Mouse (Mus musculus) C2C12 (cell line): ENCODE results near the gene Fam71f2. TPM values are rescaled to one million over a fixed set of nuclear protein-coding genes. Genes with fewer than 3 reads are reported as not detected.

Experiments used
- H3K27me3 ChIP-seq: one replicate; pipeline ENCODE4 v1.6.1; 2011; ENCODE audit not compliant: control insufficient read depth, insufficient read depth, insufficient read length
- H3K36me3 ChIP-seq: one replicate; pipeline ENCODE4 v1.6.1; 2011; ENCODE audit not compliant: control insufficient read depth, insufficient read depth
- H3K4me3 ChIP-seq: one replicate; pipeline ENCODE4 v1.5.1; 2011; ENCODE audit warnings: mild to moderate bottlenecking, control low read depth; ENCODE audit not compliant: poor library complexity, insufficient read depth, severe bottlenecking
- H3K79me2 ChIP-seq: one replicate; pipeline ENCODE4 v1.6.1; 2011; ENCODE audit not compliant: control insufficient read depth, insufficient read depth
- H3K79me3 ChIP-seq: one replicate; pipeline ENCODE4 v1.6.1; 2011; ENCODE audit warnings: low read depth, control low read depth
- H3ac ChIP-seq: one replicate; pipeline ENCODE3; 2011; ENCODE audit warnings: low read depth; ENCODE audit not compliant: control insufficient read depth, insufficient read length
- CEBPB ChIP-seq: IDR thresholded peaks from one replicate; pipeline ENCODE4 v1.6.1; 2011; ENCODE audit warnings: low read depth, mild to moderate bottlenecking, control low read depth, moderate library complexity
- CTCF ChIP-seq: IDR thresholded peaks from one replicate; pipeline ENCODE4 v1.5.1; 2011; ENCODE audit not compliant: control insufficient read depth, insufficient read depth, insufficient read length
- FOSL1 ChIP-seq: IDR thresholded peaks from one replicate; pipeline ENCODE4 v1.8.0; 2011; ENCODE audit warnings: mild to moderate bottlenecking, low read length; ENCODE audit not compliant: poor library complexity, insufficient read depth, severe bottlenecking
- MAX ChIP-seq: IDR thresholded peaks from one replicate; pipeline ENCODE4 v1.6.1; 2011; ENCODE audit warnings: mild to moderate bottlenecking, control low read depth
- MYOD1 ChIP-seq: IDR thresholded peaks from one replicate; pipeline ENCODE4 v1.6.1; 2011; ENCODE audit warnings: low read depth; ENCODE audit not compliant: control insufficient read depth, insufficient read length
- MYOG ChIP-seq: IDR thresholded peaks from one replicate; pipeline ENCODE4 v1.6.1; 2011; ENCODE audit not compliant: control insufficient read depth, insufficient read length; ENCODE audit errors: extremely low read depth
- USF1 ChIP-seq: IDR thresholded peaks from one replicate; pipeline ENCODE4 v1.6.1; 2011; ENCODE audit warnings: low read depth, mild to moderate bottlenecking, control low read depth, moderate library complexity
- polyA plus RNA-seq: library from polyadenylated mRNA; unstranded; fragments of >200 nt; fragmentation: generic; extraction: Trizol; gene quantifications from one replicate; pipeline ENCODE4 v1.2.1, GENCODE M21; 2012; ENCODE audit warnings: missing spikeins

Fam71f2 gene
- polyA plus RNA-seq, 1 experiment, result 0.19 TPM

DNA sequence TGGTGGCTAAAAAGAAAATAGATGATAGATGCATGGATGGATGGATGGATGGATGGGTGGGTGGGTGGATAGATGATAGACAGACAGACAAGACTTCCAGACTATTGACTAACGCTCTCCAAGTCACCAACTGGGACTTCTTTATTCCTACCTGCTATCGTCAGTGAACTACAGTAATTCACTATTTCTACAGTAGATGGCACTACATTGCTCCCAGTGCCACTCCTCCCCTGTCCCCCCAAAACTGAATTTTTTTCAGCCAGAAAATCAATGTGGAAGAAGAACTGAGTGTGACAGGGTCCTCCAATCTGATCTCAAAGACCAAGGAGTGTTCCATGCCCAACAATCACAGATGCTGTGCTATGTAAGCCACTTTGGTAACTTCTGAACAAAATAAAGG lies 37.7 kb upstream of the Fam71f2 start:
- Histone ChIP-seq H3K79me2 (no peaks in the 10 kb centered on the region), H3K4me3 (no peak overlapping the region), H3K79me3 (no peaks in the 10 kb centered on the region), H3K27me3 (no peaks in the 10 kb centered on the region), H3ac (no peak overlapping the region), H3K36me3 (no peaks in the 10 kb centered on the region)
- TF ChIP-seq MYOG, result no peak

DNA sequence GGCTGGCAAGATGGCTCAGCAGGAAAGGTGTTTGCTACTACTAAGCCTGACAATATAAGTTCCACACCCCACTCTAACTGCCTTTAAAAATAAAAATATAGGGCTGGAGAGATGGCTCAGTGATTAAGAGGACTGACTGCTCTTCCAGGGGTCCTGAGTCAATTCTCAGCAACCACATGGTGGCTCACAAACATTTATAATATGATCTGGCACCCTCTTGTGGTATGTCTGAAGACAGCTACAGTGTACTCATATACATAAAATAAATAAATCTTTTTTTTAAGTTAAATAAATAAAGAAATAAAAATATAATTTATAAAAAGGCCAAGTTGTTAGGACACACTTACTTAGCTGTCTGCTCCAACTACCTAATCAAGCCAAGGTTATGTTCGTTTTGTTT lies 37.1 kb upstream of the Fam71f2 start:
- Histone ChIP-seq H3K79me3 (no peaks in the 10 kb centered on the region), H3K79me2 (no peaks in the 10 kb centered on the region), H3K27me3 (no peaks in the 10 kb centered on the region), H3K36me3 (no peaks in the 10 kb centered on the region), H3ac (no peak overlapping the region), H3K4me3 (no peak overlapping the region)
- no peak for TF ChIP-seq MYOG
- no peak for TF ChIP-seq FOSL1

DNA sequence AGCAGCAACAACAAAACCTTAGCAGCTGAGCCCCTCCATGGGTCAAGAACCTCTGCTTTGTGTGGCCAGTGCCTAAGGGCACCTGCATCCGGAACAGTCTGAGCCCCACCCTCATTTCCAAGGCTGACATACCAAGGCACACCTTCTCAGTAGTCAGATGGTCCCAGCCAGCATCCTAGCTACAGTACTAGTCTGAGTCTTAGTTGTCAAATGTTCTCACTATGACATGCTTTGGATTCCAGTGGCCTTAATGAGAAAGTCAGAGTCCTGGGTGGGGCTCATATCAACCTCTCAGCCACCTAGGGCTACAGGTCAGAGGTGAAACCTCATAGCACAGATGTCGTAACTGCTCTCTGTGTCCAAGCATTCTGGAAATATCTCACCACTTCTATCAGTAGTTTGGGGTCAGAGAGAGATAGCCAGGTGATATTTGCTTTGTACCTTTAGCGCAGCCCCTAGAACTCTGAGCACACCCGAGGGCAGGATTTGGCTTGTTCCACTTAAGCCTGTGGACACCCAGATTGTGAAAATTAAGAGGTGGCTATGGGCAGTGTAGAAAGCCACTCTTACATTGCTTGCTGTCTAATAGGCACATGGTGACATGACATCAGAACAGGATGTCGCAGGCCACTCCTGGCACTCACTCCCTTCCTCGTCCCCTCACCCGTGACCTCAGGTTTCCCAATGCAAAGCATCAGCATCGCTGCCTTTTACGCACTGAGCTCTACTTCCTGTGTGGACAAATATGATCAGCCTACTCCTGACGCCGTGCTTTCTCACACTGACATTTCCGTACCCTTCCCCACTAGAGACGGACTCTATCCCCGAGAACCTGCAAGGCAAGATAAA lies 33.9 kb upstream of the Fam71f2 start:
- H3ac ChIP-seq, result no peak overlapping the region
- no peaks in the 10 kb centered on the region for H3K79me3 ChIP-seq
- TF ChIP-seq MYOD1, result no peak
- peak; percentile 50 for TF ChIP-seq CEBPB
- no peak for TF ChIP-seq USF1
- TF ChIP-seq MAX, result no peak
- TF ChIP-seq FOSL1, result no peak
- H3K36me3 ChIP-seq, result no peaks in the 10 kb centered on the region
- no peaks in the 10 kb centered on the region for H3K27me3 ChIP-seq
- H3K4me3 ChIP-seq, result no peak overlapping the region
- no peaks in the 10 kb centered on the region for H3K79me2 ChIP-seq

DNA sequence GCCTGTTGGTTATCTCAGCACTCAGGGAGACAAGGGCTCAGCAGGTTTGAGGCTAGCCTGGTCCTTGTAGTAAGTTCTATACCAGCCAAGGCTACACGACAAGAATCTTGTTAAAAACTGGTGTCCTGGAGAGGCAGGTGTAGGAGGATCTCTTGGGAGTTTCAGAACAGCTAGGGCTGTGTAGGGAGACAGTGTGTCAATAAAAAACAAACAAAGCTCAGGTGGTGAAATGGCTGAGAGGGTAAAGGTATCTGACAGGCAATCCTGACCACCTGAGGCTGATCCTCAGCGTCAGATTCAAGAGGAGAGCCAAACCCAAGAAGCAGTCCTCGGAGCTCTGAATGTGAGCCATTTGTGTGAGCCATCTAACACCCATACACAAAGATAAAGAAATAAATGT lies 33.2 kb upstream of the Fam71f2 start:
- Histone ChIP-seq H3K36me3 (no peaks in the 10 kb centered on the region), H3K4me3 (no peak overlapping the region), H3K79me2 (no peaks in the 10 kb centered on the region), H3K27me3 (no peaks in the 10 kb centered on the region), H3K79me3 (no peaks in the 10 kb centered on the region), H3ac (no peak overlapping the region)
- no peak for TF ChIP-seq USF1

DNA sequence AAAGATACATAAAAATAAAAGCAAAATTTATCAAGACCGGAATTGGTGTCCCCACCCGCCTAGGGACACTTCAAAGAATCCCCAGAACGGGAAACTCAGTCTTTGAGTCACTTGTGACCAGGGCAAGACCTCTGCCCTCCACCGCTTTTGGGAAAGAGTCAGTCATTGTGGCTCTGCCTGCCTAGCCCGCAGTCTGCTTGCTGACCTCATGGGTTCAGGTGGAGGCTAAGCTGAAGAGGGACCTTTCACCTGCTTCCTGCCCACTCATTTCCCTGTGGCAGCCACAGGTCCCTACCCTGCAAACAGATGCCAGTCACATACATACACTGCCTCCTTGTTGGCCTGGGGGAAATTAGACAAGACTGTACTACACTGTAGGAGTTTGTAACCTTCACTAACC lies 32.8 kb upstream of the Fam71f2 start:
- Histone ChIP-seq H3ac (no peak overlapping the region), H3K27me3 (no peaks in the 10 kb centered on the region), H3K79me3 (no peaks in the 10 kb centered on the region), H3K4me3 (no peak overlapping the region), H3K79me2 (no peaks in the 10 kb centered on the region), H3K36me3 (no peaks in the 10 kb centered on the region)
- TF ChIP-seq MYOD1, result no peak
- TF ChIP-seq USF1, result no peak
- no peak for TF ChIP-seq CEBPB
- TF ChIP-seq MYOG, result no peak
- no peak for TF ChIP-seq FOSL1
- no peak for TF ChIP-seq CTCF
- no peak for TF ChIP-seq MAX

DNA sequence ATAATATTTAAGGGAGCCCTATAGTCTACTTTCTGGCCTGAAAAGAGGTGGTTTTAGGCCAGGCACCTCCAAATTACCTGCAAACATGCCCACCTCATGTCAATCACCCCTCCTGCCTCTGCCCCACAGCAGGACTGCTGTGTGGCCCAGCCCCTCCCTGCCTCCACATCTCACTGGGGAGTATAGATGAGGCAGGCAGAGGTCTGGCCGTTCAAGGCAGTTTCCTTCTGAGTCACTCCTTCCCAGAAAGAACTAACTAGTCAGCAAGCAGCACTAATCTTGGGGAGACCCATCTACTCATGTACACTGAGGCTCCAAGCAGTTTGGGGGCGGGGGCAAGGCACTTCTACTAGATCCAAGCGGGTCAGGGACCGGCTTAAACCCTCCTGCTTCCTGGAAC lies 32.3 kb upstream of the Fam71f2 start:
- TF ChIP-seq MYOD1 (no peak), USF1 (no peak), FOSL1 (no peak), CTCF (no peak), MAX (no peak)

DNA sequence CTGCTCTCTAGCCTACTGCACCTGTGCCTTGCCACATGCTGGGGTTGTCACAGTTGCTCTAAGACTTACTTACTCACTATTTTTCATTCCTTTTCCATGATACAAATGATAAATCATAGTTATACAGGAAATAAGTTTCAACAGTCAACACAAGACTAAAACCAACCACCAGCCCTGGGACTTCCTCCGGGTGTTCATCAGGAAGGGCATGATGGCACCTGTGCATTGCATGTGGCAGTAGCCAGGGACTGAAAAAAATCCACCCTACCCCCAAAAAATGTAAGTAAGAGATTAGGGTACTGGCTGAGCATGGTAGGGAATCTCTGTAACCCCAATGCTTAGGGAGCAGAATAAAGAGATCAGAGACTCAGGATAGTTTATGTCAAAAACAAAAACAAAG lies 20.0 kb upstream of the Fam71f2 start:
- Histone ChIP-seq H3K79me3 (no peaks in the 10 kb centered on the region), H3K36me3 (no peaks in the 10 kb centered on the region), H3K27me3 (no peaks in the 10 kb centered on the region), H3K4me3 (no peak overlapping the region), H3ac (no peak overlapping the region), H3K79me2 (no peaks in the 10 kb centered on the region)
- TF ChIP-seq CTCF (no peak), FOSL1 (no peak), MYOD1 (no peak), USF1 (no peak), MYOG (no peak)

More for the DNA sequence above, 32.3 kb upstream of the Fam71f2 start:
- H3ac ChIP-seq, result no peak overlapping the region
- H3K27me3 ChIP-seq, result no peaks in the 10 kb centered on the region
- no peaks in the 10 kb centered on the region for H3K79me3 ChIP-seq
- no peak overlapping the region for H3K4me3 ChIP-seq
- H3K79me2 ChIP-seq, result no peaks in the 10 kb centered on the region
- H3K36me3 ChIP-seq, result no peaks in the 10 kb centered on the region
